Mouse (Mus musculus) gastrocnemius, adult 18-20 months (tissue): ENCODE measurements around the gene Cdc27. TPM values are rescaled to one million over a fixed set of nuclear protein-coding genes. Genes with fewer than 3 reads are reported as not detected.

ENCODE experiments used
- DNase-seq: peaks from one replicate; pipeline ENCODE4 v3.0.0; 2021; ENCODE audit warnings: low spot score
- total RNA-seq, 2 experiments: library from RNA; stranded (reverse); gene quantifications; 2 replicates each; pipeline ENCODE4 v1.2.3; 2021

Cdc27 gene
- total RNA-seq, 2 experiments from 2014 or later: 28.3 to 28.7 TPM

DNA sequence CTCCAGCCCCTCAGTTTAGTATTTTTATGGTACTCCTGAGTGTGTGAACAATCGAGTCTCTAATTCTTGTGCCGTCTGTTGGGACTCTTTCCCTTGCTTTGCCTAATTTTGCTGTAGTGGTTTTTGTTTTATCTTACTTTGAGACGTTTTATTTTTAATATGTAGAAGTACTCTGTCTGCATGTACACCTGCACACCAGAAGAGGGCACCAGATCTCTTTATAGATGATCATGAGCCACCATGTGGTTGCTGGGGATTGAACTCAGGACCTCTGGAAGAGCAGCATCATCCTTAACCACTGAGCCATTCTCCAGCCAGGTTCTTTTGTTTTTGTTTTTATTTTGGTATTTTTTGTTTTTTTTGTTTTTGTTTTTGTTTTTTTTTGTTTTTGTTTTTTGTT is 62.1 kb downstream of the Cdc27 start:
- DNase-seq: no peak

DNA sequence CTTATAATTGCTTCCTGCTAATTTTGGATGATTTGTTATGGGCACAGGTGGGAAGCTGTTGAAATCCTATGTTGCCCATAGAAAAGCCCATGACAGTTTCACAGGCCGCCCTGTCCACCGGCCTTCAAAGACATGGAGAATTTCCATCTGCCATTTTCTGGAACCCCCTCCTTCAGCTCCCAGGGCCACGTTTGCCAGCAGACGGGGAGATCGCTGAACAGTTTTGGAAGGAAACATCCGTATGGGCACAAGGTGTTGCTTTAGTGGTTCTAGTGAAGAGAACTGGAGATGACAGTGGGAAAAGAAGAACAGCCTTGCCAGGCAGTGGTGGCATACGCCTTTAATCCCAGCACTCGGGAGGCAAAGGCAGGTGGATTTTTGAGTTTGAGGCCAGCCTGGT is 68.4 kb downstream of the Cdc27 start:
- DNase-seq: no peak

GRCm38 (mm10) chr11:104479505-104479904 is 70.9 kb downstream of the Cdc27 start:
- DNase-seq: no peak

DNA sequence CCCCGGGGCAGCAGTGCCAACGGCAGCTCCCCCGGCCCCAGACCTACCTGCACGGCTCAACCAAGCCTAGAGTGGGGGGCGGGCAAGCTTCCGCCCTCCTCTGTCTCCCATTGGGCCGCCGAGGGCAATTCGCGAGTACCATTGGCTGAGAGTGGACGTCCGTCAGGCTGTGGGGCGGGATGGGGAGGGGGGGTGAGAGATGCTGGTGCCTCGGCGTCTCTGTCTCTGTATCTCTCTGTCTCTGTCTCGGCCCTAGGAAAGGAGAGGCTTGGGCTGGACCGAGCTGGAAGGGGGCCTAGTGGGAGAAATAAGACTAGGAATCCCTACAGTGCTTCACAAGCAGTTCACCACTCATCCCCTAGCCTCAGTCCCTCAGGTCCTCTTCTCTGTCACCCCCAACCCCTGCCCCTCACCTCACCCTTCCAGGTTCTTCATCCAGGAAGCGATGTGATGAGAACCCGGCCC is 81.0 kb downstream of the Cdc27 start:
- DNase-seq: peak; percentile 92

- no peak for DNase-seq
These were observed 81.6 kb downstream of the Cdc27 start, which contains the start of gene Kansl1 for GRCm38 (mm10) chr11:104468751-104469268. Gene Kansl1, minus strand, starts transcription at chr11:104468861.

DNA sequence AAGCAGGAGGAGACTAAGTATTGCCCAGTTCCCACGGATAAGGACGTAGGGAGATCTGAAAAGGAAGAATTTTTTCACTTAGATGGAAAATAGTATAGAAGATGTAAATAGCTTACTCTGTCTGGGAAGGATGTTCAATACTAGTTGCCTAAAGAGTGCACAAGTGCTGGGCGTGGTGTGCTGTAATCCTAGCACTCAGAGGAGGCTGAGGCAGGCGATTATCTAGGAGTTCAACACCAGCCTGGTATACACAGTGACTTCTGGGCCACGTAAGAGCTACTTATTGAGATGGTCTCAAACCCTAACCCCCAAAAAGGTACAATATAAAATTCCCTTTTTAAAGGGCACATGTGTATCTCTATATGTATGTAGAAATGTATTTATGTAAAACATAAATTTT is 82.7 kb downstream of the Cdc27 start:
- no peak for DNase-seq

- DNase-seq: peak; percentile 76
These were observed 88.9 kb downstream of the Cdc27 start for GRCm38 (mm10) chr11:104461551-104461950.

DNA sequence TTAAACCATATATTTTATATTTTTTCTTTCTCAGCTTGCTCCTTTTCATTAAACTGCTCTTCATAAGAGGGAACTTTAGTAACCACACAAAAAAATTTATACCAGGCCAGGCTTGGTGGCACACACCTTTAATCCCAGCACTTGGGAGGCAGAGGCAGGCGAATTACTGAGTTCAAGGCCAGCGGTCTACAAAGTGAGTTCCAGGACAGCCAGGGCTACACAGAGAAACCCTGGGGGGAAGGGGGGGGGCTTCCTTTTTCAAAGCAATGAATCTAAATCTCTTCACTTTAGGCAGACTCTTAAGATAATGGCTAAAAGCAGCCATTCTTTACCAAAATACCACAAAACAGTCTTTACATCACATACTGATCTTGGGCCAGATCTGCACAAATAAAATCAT is 90.7 kb downstream of the Cdc27 start:
- DNase-seq: no peak

DNA sequence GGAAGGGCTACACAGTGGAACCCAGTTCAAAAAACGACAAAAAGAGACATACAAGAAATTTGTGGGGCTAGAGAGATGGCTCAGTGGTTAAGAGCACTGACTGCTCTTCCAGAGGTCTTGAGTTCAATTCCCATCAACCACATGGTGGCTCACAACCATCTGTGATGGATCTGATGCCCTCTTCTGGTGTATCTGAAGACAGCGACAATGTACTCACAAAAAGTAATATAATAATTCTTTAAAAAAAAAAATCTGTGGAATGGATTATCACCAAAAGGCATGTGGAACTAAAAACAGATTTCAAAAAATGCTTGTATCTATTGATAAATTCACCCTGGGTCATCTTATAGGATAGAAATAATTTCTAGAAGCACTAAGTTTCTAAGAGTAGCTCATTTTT is 91.9 kb downstream of the Cdc27 start:
- DNase-seq: no peak

Other genes with a start within 250 kb of the Cdc27 start
- gene Kansl1, start 81.8 kb downstream of the Cdc27 start, total RNA-seq: 10 to 100 TPM; 21.2 to 22.0 TPM
- gene Myl4, start within 50 bp of the Cdc27 start, total RNA-seq: 1 to 10 TPM; 5.6 to 9.7 TPM
- 1 to 10 TPM in 1 of 2 experiments, under 1 TPM in 1; 0.71 to 1.3 TPM for gene Itgb3, start 57.4 kb upstream of the Cdc27 start, total RNA-seq
- gene Gm11639, start 135.1 kb upstream of the Cdc27 start, total RNA-seq: not detected